Mouse (Mus musculus): ENCODE data around the gene Olfr720.

Olfr720 gene

GRCm38 (mm10) chr14:14186738-14187137 lies at the start of gene Olfr720:
Olfr720 (minus strand) TSS chr14:14186838.
- DNase-seq = no peak

Measured in cerebellum, postnatal 36 days (tissue).